ENCODE assay signal across 14 mouse cellular contexts in the genomic region with DNA sequence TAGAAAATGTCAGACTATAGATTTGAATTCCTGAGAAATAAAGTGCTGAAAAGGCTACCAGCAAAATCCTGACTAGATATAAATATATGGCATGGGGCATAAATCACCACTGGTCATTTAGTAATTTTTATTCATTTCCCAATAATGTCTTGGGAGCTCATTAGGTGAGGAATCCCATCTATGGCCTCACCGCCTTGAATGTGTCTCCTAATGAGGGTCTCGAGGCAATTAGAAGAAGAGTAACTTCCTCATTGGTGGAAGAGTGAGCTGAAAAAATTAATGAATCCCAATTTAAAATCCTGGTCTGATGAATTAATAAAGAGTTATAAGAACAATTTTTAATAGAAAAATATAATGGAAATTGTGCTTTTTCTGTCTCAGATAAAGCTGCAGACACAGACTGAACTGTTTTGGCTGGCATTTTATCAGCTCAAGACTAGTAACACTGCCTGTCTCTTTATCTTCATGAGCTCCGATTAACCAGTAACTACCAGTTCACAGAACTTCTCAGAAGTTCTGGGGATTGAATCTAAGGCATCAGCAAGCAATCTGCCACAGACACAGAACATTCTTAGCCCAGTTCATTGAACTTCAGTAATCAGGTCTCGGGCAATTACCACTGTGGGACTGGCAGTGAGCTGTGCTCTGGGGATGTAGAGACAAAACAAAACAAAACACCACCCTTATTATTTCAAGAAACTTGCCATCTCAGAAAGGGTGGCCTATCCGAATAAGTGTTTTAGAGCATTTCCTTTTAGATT.
DNase-seq lines count a peak whose midpoint lies in the region; ATAC-seq and TF ChIP-seq lines count a peak whose summit lies in the region.
"Had no signal": no experiment of that assay in that cellular context is flagged by ENCODE, and none has a peak within 500 bp of the region (broad histone marks: within the 10 kb centered on the region; RNA-seq: fewer than 3 reads in every experiment).

No protein-coding gene starts in this region.

- 0 out of 2 replicates have a peak, but pooled peaks cover 6% of the 10 kb centered on the region for H3K4me1 ChIP-seq in heart, embryonic 15.5 days (replicated peaks)
- H3K4me1 ChIP-seq in heart, embryonic 10.5 days, result no peaks in the 10 kb centered on the region
- peaks cover 10% of the 10 kb centered on the region for H3K4me1 ChIP-seq in liver, adult 2 months (ENCODE audit: control insufficient read depth, insufficient read depth, low read length)
- H3K4me1 ChIP-seq in liver, embryonic 11.5 days (replicated peaks; ENCODE audit: control insufficient read depth, insufficient read depth, low read length), result no peaks in the 10 kb centered on the region
- H3K4me1 ChIP-seq in kidney, postnatal 0 days (replicated peaks; ENCODE audit: insufficient read depth, low read length), result peaks cover 11% of the 10 kb centered on the region; the same call in 1 of the 2 replicates
- H3K4me1 ChIP-seq: forebrain, embryonic 12.5 days; neural tube, embryonic 12.5 days had no signal

- no peak for TF ChIP-seq CTCF in liver, adult 2 months (IDR thresholded peaks at IDR 0.05; ENCODE audit: low read depth, low read length)
- no peak for TF ChIP-seq CTCF in kidney, postnatal 0 days (IDR thresholded peaks at IDR 0.05; ENCODE audit: low read depth)

- WGBS in heart, embryonic 15.5 days, result 71% methylated on average over 5 of the region's 5 CpGs
- 66% methylated on average over 5 of the region's 5 CpGs for WGBS in heart, embryonic 10.5 days
- 50% methylated on average over 5 of the region's 5 CpGs for WGBS in liver, adult 2 months
- 68% methylated on average over 5 of the region's 5 CpGs for WGBS in liver, embryonic 11.5 days
- WGBS in kidney, postnatal 0 days, result 73% methylated on average over 5 of the region's 5 CpGs

- TF ChIP-seq POLR2A in liver, adult 2 months (IDR thresholded peaks at IDR 0.05; ENCODE audit: extremely low read depth, insufficient read depth, low read length), result no peak

- no peak overlapping the region for H3K9ac ChIP-seq in heart, embryonic 15.5 days
- no peak overlapping the region for H3K9ac ChIP-seq in liver, adult 2 months (ENCODE audit: low read depth, low read length)
- no peak overlapping the region for H3K9ac ChIP-seq in liver, embryonic 11.5 days (ENCODE audit: low read depth, low read length)
- H3K9ac ChIP-seq in kidney, postnatal 0 days (ENCODE audit: low read depth, low read length), result no peak overlapping the region
- H3K9ac ChIP-seq: forebrain, embryonic 12.5 days; hindbrain, embryonic 14.5 days; limb, embryonic 12.5 days; midbrain, embryonic 12.5 days; neural tube, embryonic 12.5 days had no signal

- no peak for DNase-seq in heart, embryonic 10.5 days (ENCODE audit: low spot score)
- DNase-seq in liver, adult 2 months (ENCODE audit: extremely low read depth, low read depth, low spot score), result peak; percentile 80
- no peak for DNase-seq in liver, embryonic 11.5 days (ENCODE audit: low spot score)
- DNase-seq in kidney, postnatal 0 days (ENCODE audit: low spot score), result no peak
- DNase-seq in T-cell, adult 2 months (ENCODE audit: low spot score), result no peak
- DNase-seq in cerebellum, adult 18-20 months, result no peak
- DNase-seq: thymus, postnatal 25 days had no signal

- no peaks in the 10 kb centered on the region for H3K79me2 ChIP-seq in liver, adult 2 months (ENCODE audit: control insufficient read depth, insufficient read depth, low read length)

- H3K4me3 ChIP-seq in heart, embryonic 15.5 days, result no peak overlapping the region
- no peak overlapping the region for H3K4me3 ChIP-seq in heart, embryonic 10.5 days
- H3K4me3 ChIP-seq in liver, adult 2 months (ENCODE audit: insufficient read depth, low read depth, low read length), result no peak overlapping the region
- no peak overlapping the region for H3K4me3 ChIP-seq in liver, embryonic 11.5 days (ENCODE audit: low read depth, low read length)
- no peak overlapping the region for H3K4me3 ChIP-seq in kidney, postnatal 0 days (replicated peaks; ENCODE audit: low read depth, low read length)
- H3K4me3 ChIP-seq: forebrain, embryonic 12.5 days; limb, embryonic 12.5 days; midbrain, embryonic 12.5 days; neural tube, embryonic 12.5 days had no signal

- H3K27me3 ChIP-seq in heart, embryonic 15.5 days, result no peaks in the 10 kb centered on the region
- H3K27me3 ChIP-seq in heart, embryonic 10.5 days (ENCODE audit: insufficient read depth, poor library complexity, severe bottlenecking), result no peaks in the 10 kb centered on the region
- no peaks in the 10 kb centered on the region for H3K27me3 ChIP-seq in liver, adult 2 months (ENCODE audit: control insufficient read depth, insufficient read depth, low read length)
- H3K27me3 ChIP-seq in liver, embryonic 11.5 days (replicated peaks; ENCODE audit: control insufficient read depth, insufficient read depth, low read length), result no peaks in the 10 kb centered on the region
- H3K27me3 ChIP-seq in kidney, postnatal 0 days (ENCODE audit: insufficient read depth, low read length), result no peaks in the 10 kb centered on the region
- H3K27me3 ChIP-seq: CH12.LX; forebrain, embryonic 12.5 days; limb, embryonic 12.5 days; midbrain, embryonic 12.5 days; neural tube, embryonic 12.5 days had no signal

- no peaks in the 10 kb centered on the region for H3K9me3 ChIP-seq in heart, embryonic 15.5 days (replicated peaks)
- H3K9me3 ChIP-seq in heart, embryonic 10.5 days, result no peaks in the 10 kb centered on the region
- H3K9me3 ChIP-seq in liver, embryonic 11.5 days (ENCODE audit: control insufficient read depth, low read length), result no peaks in the 10 kb centered on the region
- no peaks in the 10 kb centered on the region for H3K9me3 ChIP-seq in kidney, postnatal 0 days (replicated peaks; ENCODE audit: low read length)
- H3K9me3 ChIP-seq: forebrain, embryonic 12.5 days; limb, embryonic 12.5 days; midbrain, embryonic 12.5 days; neural tube, embryonic 12.5 days had no signal

- no peaks in the 10 kb centered on the region for H3K36me3 ChIP-seq in heart, embryonic 15.5 days
- no peaks in the 10 kb centered on the region for H3K36me3 ChIP-seq in heart, embryonic 10.5 days
- no peaks in the 10 kb centered on the region for H3K36me3 ChIP-seq in liver, adult 2 months (ENCODE audit: control insufficient read depth, insufficient read depth, low read length)
- H3K36me3 ChIP-seq in liver, embryonic 11.5 days (ENCODE audit: control insufficient read depth, insufficient read depth, low read length), result no peaks in the 10 kb centered on the region
- no peaks in the 10 kb centered on the region for H3K36me3 ChIP-seq in kidney, postnatal 0 days (ENCODE audit: insufficient read depth, low read length)
- H3K36me3 ChIP-seq: forebrain, embryonic 12.5 days; limb, embryonic 12.5 days; midbrain, embryonic 12.5 days; neural tube, embryonic 12.5 days had no signal

- H3K27ac ChIP-seq in heart, embryonic 15.5 days, result 0 out of 2 replicates have a peak overlapping the region, but pooled peaks have one; percentile 31
- H3K27ac ChIP-seq in heart, embryonic 10.5 days, result no peak overlapping the region
- H3K27ac ChIP-seq in liver, adult 2 months (replicated peaks; ENCODE audit: insufficient read depth, low read depth, low read length), result peak overlapping the region; percentile 87
- no peak overlapping the region for H3K27ac ChIP-seq in liver, embryonic 11.5 days (ENCODE audit: low read depth, low read length)
- H3K27ac ChIP-seq in kidney, postnatal 0 days, result peak overlapping the region; percentile 47; the same call in 1 of the 2 replicates
- H3K27ac ChIP-seq: forebrain, embryonic 12.5 days; hindbrain, embryonic 14.5 days; limb, embryonic 12.5 days; midbrain, embryonic 12.5 days; neural tube, embryonic 12.5 days had no signal

- no peak overlapping the region for H3K4me2 ChIP-seq in heart, embryonic 15.5 days
- no peak overlapping the region for H3K4me2 ChIP-seq in liver, embryonic 11.5 days
- H3K4me2 ChIP-seq in kidney, postnatal 0 days (ENCODE audit: low read length), result no peak overlapping the region
- H3K4me2 ChIP-seq: forebrain, embryonic 12.5 days; hindbrain, embryonic 14.5 days; limb, embryonic 12.5 days; midbrain, embryonic 12.5 days; neural tube, embryonic 12.5 days had no signal

- no peak for ATAC-seq in heart, embryonic 15.5 days (replicated peaks; ENCODE audit: insufficient number of reproducible peaks, insufficient read depth, low FRiP score, low read depth)
- ATAC-seq in liver, embryonic 11.5 days (replicated peaks; ENCODE audit: low FRiP score), result no peak
- no peak for ATAC-seq in kidney, postnatal 0 days (replicated peaks; ENCODE audit: low FRiP score, low read depth)

Comparison
In these comparisons a context has a peak if more than half of its experiments do, and no peak if none do; other contexts are left out.
1. H3K27ac ChIP-seq: peak in heart, embryonic 15.5 days (single experiment), liver, adult 2 months (single experiment) and kidney, postnatal 0 days (single experiment); none in heart, embryonic 10.5 days (single experiment) and liver, embryonic 11.5 days (single experiment).